Mouse (Mus musculus) bone marrow, adult 2 months (tissue): ENCODE results near the gene 4931428L18Rik.

Source experiments
- CTCF ChIP-seq: fragments of 200-500 bp; IDR thresholded peaks from 2 replicates; pipeline ENCODE4 v1.5.1; 2011; ENCODE audit warnings: low read length, control low read depth; ENCODE audit not compliant: control insufficient read depth, insufficient read depth
- POLR2A ChIP-seq: fragments of 200-500 bp; IDR thresholded peaks from 2 replicates; pipeline ENCODE4 v1.6.1; 2011; ENCODE audit warnings: low read depth, mild to moderate bottlenecking, control low read depth, low read length, borderline replicate concordance; ENCODE audit not compliant: control insufficient read depth

GRCm38 (mm10) chr1:31210144-31210543 lies 12.3 kb downstream of the 4931428L18Rik start:
- TF ChIP-seq CTCF = 0 out of 2 replicates have a peak, but pooled peaks have one; percentile 30
- TF ChIP-seq POLR2A = no peak
